Mouse (Mus musculus) olfactory bulb, adult 2 months (tissue): ENCODE measurements around the gene Traf1. TPM values are rescaled to one million over a fixed set of nuclear protein-coding genes. Genes with fewer than 3 reads are reported as not detected.

Experiments
- H3K27ac ChIP-seq: fragments of 200-500 bp; 2 replicates; pipeline ENCODE4 v1.5.1; 2012; ENCODE audit warnings: low read depth, low read length; ENCODE audit not compliant: insufficient read depth
- H3K4me1 ChIP-seq: fragments of 200-500 bp; 2 replicates; pipeline ENCODE4 v1.6.1; 2012; ENCODE audit warnings: low read length; ENCODE audit not compliant: control insufficient read depth, insufficient read depth
- H3K4me3 ChIP-seq: fragments of 200-500 bp; 2 replicates; pipeline ENCODE4 v1.5.1; 2012; ENCODE audit warnings: mild to moderate bottlenecking, low read depth, low read length, moderate library complexity; ENCODE audit not compliant: insufficient read depth
- CTCF ChIP-seq: fragments of 200-500 bp; IDR thresholded peaks from 2 replicates; pipeline ENCODE4 v1.5.1; 2012; ENCODE audit warnings: low read depth, mild to moderate bottlenecking, low read length, moderate library complexity; ENCODE audit not compliant: insufficient read depth
- POLR2A ChIP-seq: fragments of 200-500 bp; IDR thresholded peaks from 2 replicates; pipeline ENCODE4 v1.6.1; 2012; ENCODE audit warnings: mild to moderate bottlenecking, low read depth, low read length, moderate library complexity; ENCODE audit not compliant: insufficient read depth
- WGBS: fragments of 180-500 bp; shearing (Covaris S2); methylation state at CpG from one replicate; pipeline ENCODE4 v1.1.7; 2018; 5-methylcytosine and 5-hydroxymethylcytosine counted together
- polyA plus RNA-seq: library from polyadenylated mRNA; stranded (reverse); fragments of >200 nt; gene quantifications from 2 replicates; pipeline ENCODE4 v1.2.4, GENCODE M21; 2012; ENCODE audit warnings: low replicate concordance; ENCODE audit not compliant: missing spikeins, insufficient read depth, insufficient read length

Traf1 gene
- polyA plus RNA-seq = not detected in 2 replicates

DNA sequence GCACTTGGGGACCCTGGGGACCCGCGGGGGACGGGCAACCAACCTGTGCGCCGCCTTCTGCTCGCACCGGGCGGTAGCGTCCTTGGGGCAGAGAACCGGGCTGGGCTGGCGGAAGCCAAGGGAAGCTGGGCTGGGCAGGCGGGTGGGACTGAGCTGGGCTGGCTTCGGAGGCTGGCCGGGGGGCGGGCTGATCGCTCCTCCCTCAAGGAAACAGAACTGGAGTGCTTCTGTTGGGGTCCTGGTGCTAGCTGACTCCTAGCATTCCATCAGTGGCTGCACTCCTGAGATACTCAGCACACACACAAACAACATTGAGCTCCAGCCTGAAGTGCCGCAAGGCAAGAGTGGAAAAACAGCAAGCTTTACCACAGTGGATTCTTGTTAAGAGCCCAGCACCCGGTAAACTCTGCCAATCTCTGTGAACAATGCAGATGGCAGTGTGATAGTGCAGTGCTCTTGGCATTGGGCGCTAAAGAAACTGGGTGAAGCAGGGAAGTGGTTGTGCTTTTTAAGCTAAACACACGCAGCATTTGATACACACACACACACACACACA, at the start of gene Traf1:
Gene Traf1 (minus strand): TSS at position 292 of the 556 bp plus-strand sequence.
- 11% methylated on average over 20 of the region's 20 CpGs for WGBS
- Histone ChIP-seq H3K4me1 (peaks cover 13% of the 10 kb centered on the region), H3K4me3 (peak within 1 kb of the TSS; percentile 15), H3K27ac (no peak within 1 kb of the TSS)
- TF ChIP-seq POLR2A = no peak
- TF ChIP-seq CTCF = no peak

DNA sequence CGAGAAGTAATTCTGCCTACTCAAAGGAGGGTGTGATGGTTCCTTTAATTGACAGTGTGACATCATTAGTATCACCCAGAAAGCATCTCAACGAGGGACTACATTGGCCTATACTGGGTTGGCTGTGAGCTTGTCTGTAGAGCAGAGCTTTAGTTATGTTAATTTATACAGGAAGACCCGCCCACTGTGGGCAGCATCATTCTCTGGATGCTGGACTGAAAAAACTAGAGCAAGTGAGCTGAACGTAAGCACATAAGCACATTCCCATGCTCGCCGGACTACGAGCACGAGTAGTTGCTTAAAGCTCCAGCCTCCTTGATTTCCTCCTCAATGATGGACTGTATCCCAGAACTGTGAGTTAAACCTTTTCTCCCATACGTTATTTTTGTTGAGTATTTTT, 37.4 kb upstream of the Traf1 start:
- H3K4me1 ChIP-seq = no peaks in the 10 kb centered on the region
- 71% methylated on average over 9 of the region's 9 CpGs for WGBS
- no peak overlapping the region for H3K4me3 ChIP-seq
- H3K27ac ChIP-seq = no peak overlapping the region
- no peak for TF ChIP-seq CTCF
- no peak for TF ChIP-seq POLR2A

DNA sequence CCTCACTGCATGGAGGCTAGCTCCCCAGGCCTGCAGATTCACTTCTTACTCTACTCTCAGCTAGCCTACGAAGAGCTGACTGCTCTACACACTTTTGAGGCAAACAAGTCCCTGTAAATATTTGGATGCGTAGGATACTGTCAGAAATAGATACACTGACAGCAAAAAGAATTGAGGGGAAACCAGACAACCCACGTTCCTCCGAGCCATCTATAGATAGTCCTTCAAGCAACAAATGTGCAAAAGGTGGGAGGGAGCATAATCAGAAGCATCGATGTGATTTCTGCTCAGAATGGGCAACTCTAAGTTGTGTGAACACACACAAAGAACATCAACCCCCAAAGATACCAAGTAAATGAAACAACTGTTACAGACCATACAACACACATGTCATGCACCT, 34.9 kb upstream of the Traf1 start:
- WGBS = 92% methylated on average over 5 of the region's 5 CpGs
- TF ChIP-seq CTCF = no peak
- no peak for TF ChIP-seq POLR2A
- H3K4me3 ChIP-seq = no peak overlapping the region
- peaks cover 3% of the 10 kb centered on the region; the same call in 1 of the 2 replicates for H3K4me1 ChIP-seq
- H3K27ac ChIP-seq = no peak overlapping the region

DNA sequence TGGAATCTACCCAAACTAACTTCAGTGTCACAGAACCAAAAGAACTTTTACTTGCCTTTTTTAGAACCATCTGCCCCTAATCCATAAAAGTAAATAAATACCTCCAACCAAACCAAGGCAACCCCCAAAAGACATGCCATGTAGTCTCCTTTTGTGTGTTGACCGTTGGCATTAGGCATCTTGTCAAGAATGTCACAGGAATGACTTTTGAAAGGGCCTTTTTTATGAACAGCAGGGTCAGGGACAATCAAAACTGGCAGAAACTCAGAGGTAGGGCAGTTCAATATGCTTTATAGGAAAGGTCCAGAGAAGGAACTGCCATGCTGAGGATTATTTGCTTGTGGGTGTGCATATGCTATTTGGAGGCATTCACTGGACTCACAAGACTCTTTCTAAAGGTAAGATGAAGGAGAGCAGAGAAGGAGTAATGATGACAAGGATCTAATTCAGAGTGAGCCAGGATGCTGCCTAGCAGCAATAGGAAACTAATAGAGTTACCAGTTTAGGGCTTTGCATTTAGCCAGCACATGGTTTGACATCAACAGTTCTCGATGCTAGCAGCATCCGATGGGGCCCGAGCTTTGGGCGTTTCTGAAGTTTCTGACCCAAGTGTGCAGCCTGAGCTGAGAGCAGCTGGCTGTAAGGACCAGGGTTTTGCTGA, 32.3 kb upstream of the Traf1 start:
- H3K27ac ChIP-seq = no peak overlapping the region
- TF ChIP-seq CTCF (no peak), POLR2A (no peak)
- WGBS = 23% methylated on average over 5 of the region's 5 CpGs
- H3K4me1 ChIP-seq = peaks cover 3% of the 10 kb centered on the region; the same call in 1 of the 2 replicates
- H3K4me3 ChIP-seq = no peak overlapping the region

DNA sequence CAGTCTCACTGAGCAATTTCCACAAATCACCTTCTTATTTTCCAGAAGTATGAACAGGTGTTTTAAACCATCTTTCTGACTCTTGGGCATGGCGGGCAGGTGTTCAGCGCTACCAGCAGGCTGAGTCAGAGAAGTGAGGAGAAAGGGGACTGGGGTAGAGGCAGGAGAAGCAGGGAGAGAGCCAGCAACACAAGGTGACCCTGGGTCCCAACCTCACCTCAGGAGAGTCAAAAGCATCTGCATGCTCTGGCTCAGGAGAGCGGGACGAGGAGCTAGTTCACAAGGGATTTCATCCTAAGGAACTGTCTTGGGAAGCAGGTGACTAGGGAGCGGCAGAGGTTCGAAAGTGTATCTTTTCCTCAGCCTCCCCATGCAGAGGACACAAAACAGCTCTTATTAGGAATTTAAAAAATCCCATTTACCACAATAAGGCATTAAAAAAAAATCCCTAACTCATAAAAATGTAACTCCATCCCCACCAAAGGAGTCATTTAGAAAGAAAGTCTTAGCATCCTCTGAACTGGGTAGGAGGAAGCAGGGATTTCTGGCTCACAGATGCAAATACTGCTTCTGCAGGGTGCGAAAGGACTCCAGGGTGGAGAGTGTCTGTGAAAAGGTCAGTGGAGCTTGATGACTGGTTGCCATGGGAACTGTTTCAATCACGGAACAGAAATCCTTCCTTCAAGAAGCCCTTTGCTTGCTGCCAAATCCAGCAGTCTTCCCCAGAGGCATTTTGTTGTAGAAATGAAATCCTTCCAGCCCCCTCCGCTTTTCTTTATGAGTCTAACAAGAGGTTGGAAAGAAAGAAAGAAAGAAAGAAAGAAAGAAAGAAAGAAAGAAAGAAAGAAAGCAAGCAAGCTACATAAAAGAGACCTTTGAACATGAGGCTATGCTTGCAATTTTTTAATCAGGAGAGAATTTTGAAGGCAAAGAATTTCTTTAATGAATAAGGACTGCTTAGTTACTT, 31.4 kb upstream of the Traf1 start:
- peaks cover 3% of the 10 kb centered on the region; the same call in 1 of the 2 replicates for H3K4me1 ChIP-seq
- H3K27ac ChIP-seq = no peak overlapping the region
- H3K4me3 ChIP-seq = no peak overlapping the region
- 22% methylated on average over 9 of the region's 9 CpGs for WGBS
- TF ChIP-seq POLR2A = no peak
- TF ChIP-seq CTCF = no peak

DNA sequence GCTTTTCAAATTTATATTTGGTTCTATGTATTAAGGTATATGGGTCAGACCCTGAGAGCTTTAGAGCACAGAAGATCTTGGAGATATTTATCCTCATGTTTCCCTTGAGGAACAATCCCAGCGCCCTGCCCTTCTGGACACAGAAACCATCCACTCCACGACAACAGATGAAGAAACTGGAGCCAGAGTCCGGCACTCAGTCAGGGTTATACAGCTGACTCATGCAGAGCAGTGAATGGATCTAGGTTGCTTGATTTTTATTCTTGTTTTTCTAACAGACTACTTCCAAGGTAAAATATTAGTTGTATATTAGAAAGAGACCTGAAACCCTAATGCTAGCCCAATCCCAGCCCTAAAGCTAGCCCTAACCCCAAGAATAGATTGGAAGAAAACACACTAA, 30.4 kb upstream of the Traf1 start:
- Histone ChIP-seq H3K4me1 (peaks cover 3% of the 10 kb centered on the region; the same call in 1 of the 2 replicates), H3K4me3 (no peak overlapping the region), H3K27ac (no peak overlapping the region)
- WGBS = 80% methylated on average over 3 of the region's 3 CpGs
- no peak for TF ChIP-seq CTCF

DNA sequence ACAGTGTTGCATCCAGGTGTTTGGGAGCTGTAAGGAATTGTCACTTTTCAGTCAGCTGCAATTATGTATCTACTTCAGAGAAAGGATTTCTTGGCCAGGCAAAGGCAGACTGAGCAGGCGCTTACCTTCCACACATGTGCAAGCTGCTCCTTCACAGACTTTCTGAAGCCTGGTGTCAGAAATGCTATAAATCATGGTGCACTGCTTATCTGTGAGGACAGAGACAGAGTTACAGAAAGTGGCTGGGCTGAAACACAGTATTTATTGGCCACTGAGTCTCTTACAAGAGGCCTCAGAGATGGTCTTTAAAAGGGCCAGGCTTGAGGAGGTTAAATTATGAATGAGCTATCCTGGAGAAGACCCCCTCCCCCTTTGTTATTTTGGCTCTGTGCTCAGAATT, 28.2 kb upstream of the Traf1 start:
- peaks cover 3% of the 10 kb centered on the region; the same call in 1 of the 2 replicates for H3K4me1 ChIP-seq
- WGBS = 95% methylated on average over 1 of the region's 1 CpGs
- H3K27ac ChIP-seq = no peak overlapping the region
- TF ChIP-seq POLR2A (no peak), CTCF (no peak)
- no peak overlapping the region for H3K4me3 ChIP-seq

DNA sequence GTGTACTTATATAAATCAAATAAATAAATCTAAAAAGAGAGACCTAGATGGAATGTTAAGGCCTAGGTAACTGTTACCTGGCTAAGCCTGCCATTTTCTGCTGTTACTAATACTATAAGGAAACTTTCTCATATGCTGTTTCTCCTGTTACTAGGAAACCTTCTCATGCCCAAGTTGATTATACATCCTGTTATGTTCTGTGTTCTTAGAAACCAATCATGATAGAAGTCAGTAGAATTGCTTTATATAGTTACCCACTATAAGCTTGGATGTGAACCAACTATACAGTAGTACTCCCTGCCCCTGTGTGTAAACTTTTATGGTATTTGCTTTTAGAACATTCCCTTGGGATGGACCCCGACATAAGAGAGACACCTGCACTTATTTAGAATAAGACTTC, 26.0 kb upstream of the Traf1 start:
- TF ChIP-seq CTCF (no peak), POLR2A (no peak)
- Histone ChIP-seq H3K4me3 (no peak overlapping the region), H3K27ac (no peak overlapping the region), H3K4me1 (no peaks in the 10 kb centered on the region)
- 94% methylated on average over 1 of the region's 1 CpGs for WGBS

DNA sequence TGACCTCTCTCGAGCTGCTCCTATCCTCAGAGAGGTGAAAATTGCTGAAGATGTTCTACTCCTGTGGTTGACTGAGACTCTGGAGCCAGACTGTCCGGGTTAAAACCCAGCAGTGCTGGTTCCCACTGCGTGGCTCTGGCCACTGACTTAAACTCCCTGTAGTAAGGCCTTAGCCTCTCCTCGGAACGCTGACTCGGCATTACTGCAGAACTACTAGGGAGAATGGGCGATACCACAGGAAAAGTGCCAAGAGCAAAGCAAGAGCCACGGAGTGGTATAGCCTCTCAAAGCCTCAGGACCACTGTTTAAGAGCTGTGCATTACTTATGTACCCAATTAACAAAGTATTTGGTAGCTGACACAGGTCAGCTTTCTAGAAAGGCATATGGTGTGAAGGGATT, 23.3 kb upstream of the Traf1 start:
- TF ChIP-seq CTCF = no peak
- no peak for TF ChIP-seq POLR2A
- WGBS = 82% methylated on average over 8 of the region's 8 CpGs
- no peak overlapping the region for H3K4me3 ChIP-seq
- no peak overlapping the region for H3K27ac ChIP-seq
- no peaks in the 10 kb centered on the region for H3K4me1 ChIP-seq
